Mouse (Mus musculus) neutrophil, adult 5-6 weeks (primary cell): ENCODE results near the gene Snf8. TPM values are rescaled to one million over a fixed set of nuclear protein-coding genes. Genes with fewer than 3 reads are reported as not detected.
A peak's percentile ranks its signal among the peaks of the same experiment; 100 is the strongest.

Experiments
- ATAC-seq: fragments of 151-379, 151-347 bp; 2 replicates; pipeline ENCODE4 v1.8.0; 2017; ENCODE audit warnings: mild to moderate bottlenecking, moderate TSS enrichment; ENCODE audit not compliant: insufficient number of reproducible peaks, poor library complexity, low FRiP score, severe bottlenecking; ENCODE audit errors: extremely low read depth
- total RNA-seq: library from RNA; stranded (forward); fragments of 200-1000 nt; gene quantifications from 2 replicates; pipeline ENCODE4 v1.2.3, GENCODE M21; 2017

The Snf8 gene
- total RNA-seq, 1 experiment from 2014 or later = 41.1 TPM

DNA sequence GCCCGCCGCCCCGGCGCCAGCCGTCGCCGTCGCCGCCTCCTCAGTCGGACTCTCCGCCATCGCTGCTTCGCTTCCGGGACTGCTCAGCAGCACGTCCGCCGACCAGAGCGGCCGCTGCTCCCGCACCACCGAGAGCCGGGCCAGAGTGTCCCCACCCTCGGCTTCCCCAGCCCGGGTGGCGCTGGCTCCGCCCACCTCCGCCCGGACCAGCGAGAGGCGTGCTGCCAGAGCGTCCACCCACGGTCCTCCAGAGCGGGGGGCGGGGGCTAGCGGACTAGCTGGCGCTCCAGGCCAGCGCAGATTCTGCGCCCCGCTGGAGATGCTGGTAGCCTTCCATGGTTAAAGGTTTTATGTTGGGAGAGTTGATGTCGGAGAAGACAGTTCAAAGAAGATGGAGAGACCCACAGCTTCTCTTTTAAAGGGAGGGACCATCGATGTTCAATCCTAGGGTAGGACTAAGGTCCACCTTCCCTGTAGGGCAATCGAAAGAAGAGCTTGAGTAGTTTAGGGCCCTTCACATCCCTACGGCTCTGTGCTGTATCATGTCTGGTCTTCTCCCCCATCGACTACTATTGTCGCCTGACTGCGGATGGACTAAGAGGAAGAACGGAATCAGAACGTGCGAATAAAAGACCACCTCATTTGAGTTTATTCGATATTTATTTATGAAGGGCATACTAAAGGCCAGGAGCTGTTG is 30.7 kb downstream of the Snf8 start, which contains the start of gene Ube2z:
TSS of gene Ube2z (minus strand) at position 174 of the 697 bp plus-strand sequence.
- peak; percentile 95 for ATAC-seq

- no peak for ATAC-seq
Observed at GRCm38 (mm10) chr11:96068231-96068630, 33.5 kb downstream of the Snf8 start.

DNA sequence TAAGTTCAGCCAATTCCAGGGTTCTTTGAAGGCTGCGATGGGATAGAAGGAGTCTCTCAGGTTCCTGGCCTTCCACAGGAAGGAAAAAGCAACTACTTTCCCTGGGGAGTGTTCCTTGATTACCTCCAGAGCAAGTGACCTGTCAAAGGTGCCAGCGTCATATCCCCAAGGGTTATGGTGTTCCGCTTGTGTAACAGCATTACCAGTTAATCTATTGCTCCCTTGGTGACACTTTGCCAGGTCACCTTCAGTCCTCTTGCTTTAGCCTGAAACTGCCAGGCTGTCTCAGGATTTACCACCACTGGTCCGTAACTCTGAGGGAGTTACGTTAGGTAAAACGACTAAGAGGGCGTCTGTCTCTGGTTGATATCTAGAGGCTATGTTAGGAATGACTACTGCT is 35.7 kb downstream of the Snf8 start:
- no peak for ATAC-seq

- ATAC-seq = no peak
Observed at GRCm38 (mm10) chr11:96071013-96071412, 36.3 kb downstream of the Snf8 start.

- no peak for ATAC-seq
Observed at GRCm38 (mm10) chr11:96073295-96073993, 38.8 kb downstream of the Snf8 start.

DNA sequence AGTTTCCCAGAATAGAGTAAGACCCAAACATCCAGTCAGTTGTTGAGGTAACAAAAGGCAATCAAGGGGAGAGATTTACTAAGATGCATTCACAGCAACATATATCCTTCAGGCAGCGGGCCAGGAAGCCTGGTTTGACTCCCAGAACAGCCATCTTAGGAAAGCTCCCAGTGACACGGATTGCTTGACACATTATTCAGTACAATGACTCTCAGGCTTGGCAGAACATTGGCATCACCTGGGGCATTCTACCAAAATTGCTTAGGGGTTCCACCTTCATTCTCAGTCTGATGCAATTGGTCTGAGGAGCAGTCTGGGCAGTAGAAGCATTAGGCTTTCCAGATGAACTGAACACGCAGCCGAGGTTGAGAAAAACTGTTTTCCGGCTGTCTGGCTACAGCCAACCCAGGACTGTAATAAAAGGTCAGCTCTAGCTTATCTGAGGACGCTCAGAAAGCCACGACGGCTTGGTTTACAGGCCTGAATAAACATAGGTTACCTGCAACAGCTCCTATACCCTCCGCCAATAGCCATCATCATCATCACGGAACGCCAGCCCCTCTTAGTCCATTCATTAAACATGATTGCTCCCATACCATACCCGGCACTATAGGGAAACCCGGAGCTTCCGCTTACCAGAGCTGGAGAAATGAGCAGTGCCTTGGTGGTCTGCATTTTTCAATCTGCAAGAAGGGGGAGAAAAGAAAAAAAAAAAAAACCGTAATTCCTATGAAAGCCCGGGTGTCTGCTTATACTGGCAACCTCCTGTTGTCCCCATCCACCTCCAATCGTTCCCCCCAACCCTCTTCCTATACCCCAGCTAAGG is 39.9 kb downstream of the Snf8 start:
- ATAC-seq = no peak

DNA sequence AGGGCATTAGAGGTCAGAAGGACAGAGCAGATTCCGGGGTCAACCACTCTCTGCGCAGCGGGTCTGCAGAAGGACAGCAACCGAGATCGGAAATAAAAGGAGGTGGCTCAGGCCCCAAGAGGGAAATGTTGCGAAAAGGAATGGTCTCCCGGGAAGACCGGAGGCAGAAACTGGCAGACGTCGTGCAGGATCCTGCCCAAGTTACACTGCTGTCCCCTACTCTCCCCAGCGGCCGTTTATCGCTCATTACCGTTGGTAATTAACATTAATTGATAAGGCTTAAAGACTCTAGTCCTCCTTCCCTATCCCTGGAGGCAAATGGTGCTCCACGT is 40.5 kb downstream of the Snf8 start:
- ATAC-seq = no peak

GRCm38 (mm10) chr11:96075509-96076220 is 41.0 kb downstream of the Snf8 start, which contains the start of gene Atp5g1:
Atp5g1 (minus strand) TSS chr11:96075670.
- ATAC-seq = peak; percentile 92

DNA sequence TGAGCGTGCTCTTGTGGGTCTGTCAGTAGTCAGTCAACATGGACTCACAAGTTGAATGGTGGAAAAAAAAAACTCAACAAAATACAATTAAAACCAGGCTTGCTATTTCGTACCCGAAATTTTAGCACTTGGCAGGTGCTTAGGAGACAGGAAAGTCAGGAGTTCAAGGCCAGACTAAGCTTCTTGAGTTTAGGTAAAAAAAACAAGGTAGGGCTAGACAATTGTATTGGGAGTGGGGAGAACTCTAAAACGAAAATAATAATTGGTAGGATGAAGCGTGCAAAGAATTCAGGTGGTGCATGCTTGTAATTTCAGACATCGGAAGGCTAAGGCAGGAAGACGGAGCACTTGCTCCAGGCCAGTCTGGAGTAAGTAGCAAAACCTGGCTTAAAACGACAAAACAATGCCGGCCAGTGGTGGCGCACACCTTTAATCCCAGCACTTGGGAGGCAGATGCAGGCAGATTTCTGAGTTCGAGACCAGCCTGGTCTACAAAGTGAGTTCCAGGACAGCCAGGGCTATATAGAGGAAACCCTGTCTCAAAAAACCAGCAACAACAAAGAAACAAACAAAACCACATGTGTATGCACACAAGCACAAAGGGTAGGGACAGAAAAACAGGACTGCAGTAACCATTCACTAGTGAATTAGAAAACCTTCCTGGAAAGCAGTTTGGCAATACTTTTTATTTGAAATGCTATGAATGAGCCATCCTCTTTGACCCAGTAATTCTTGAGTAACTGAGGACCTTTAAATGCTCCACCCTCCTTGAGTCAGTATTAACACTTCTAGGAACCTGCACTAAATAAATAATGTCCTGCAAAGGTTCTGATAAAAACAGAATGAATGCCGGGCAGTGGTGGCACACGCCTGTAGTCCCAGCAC is 41.8 kb downstream of the Snf8 start:
- no peak for ATAC-seq

DNA sequence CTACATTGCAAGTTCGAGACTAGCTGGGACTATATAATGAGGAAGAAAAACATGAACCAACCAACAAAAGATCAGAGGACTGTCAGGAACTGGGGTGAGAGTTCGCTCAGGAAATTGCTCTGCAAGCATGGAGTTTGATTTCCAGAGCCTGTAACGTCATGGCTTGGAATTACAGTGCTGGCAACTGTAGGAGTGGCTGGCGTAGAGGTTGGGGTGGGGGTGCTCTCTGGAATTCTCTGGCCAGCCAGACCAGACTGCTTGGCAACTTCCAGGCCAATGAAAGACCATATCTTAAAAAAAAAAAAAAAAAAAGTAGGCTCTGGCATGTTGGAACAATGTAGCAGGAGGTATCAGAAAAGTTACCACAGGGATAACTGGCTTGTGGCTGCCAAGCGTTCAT is 46.1 kb downstream of the Snf8 start:
- no peak for ATAC-seq

GRCm38 (mm10) chr11:96082682-96083081 is 48.0 kb downstream of the Snf8 start:
- ATAC-seq = no peak

DNA sequence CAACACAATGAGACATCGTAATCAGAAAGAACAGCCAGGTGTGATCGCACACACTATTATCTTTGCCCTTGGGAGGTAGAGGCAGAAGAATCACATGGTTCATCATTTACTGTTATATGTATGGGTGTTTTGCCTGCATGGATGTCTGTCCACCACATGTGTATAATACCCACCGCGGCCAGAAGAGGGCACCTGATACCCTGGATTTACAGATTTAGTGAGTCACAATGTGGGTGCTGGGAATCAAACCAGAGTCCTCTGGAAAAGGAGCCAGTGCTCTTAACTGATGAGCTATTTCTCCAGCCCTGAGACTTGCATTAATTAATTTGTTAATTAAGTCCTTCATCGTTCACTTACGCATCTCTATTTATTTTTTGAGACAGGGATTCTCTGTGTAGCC is 53.3 kb downstream of the Snf8 start:
- no peak for ATAC-seq

- ATAC-seq = no peak
Observed at GRCm38 (mm10) chr11:96091073-96091472, 56.4 kb downstream of the Snf8 start.

- ATAC-seq = no peak
Observed at GRCm38 (mm10) chr11:96092674-96093291, 58.1 kb downstream of the Snf8 start.

- ATAC-seq = 0 out of 2 replicates have a peak, but pooled peaks have one; percentile 41
Observed at GRCm38 (mm10) chr11:96093361-96093760, 58.7 kb downstream of the Snf8 start.
